Mouse (Mus musculus): Measurements from ENCODE around the gene Ptcd2. TPM values are rescaled to one million over a fixed set of nuclear protein-coding genes. Genes with fewer than 3 reads are reported as not detected.
"Not testable (repeated sequence)": the region's sequence is repeated elsewhere in the genome, so short reads cannot be mapped to it uniquely, and the experiment has no call there.

The Ptcd2 gene
- total and polyA plus RNA-seq, 3 experiments: 32.4 to 58.8 (median 34.7) TPM

GRCm38 (mm10) chr13:99337510-99337909 is 7.0 kb downstream of the Ptcd2 start:
- Histone ChIP-seq H3K9me3 (replicated peaks) (no peaks in the 10 kb centered on the region), H3K36me3 (replicated peaks) (peaks cover 93% of the 10 kb centered on the region), H3K4me1 (ENCODE audit: insufficient read depth, low read depth, low read length) (peaks cover 4% of the 10 kb centered on the region; the same call in 1 of the 2 replicates), H3K27me3 (ENCODE audit: insufficient read depth, low read length) (no peaks in the 10 kb centered on the region), H3K4me3 (ENCODE audit: low read depth, low read length) (no peak overlapping the region)
- TF ChIP-seq CTCF (IDR thresholded peaks at IDR 0.05; ENCODE audit: low read depth, low read length) (no peak), GATA2 (IDR thresholded peaks at IDR 0.05; ENCODE audit: borderline replicate concordance, low read depth, low read length) (no peak), POLR2AphosphoS5 (IDR thresholded peaks at IDR 0.05; ENCODE audit: insufficient replicate concordance, low read depth, low read length) (no peak), GATA1 (IDR thresholded peaks at IDR 0.05; ENCODE audit: borderline replicate concordance, low read length) (no peak), TAL1 (conservative IDR thresholded peaks at IDR 0.05; ENCODE audit: low read depth, low read length) (no peak)
- ATAC-seq (ENCODE audit: extremely low read depth, insufficient number of reproducible peaks, low FRiP score, poor library complexity, severe bottlenecking) (no peak), DNase-seq (ENCODE audit: low spot score) (no peak)

- TF ChIP-seq TAL1 (conservative IDR thresholded peaks at IDR 0.05; ENCODE audit: low read depth, low read length) (no peak), CTCF (IDR thresholded peaks at IDR 0.05; ENCODE audit: low read depth, low read length) (no peak), GATA2 (IDR thresholded peaks at IDR 0.05; ENCODE audit: borderline replicate concordance, low read depth, low read length) (no peak), POLR2AphosphoS5 (IDR thresholded peaks at IDR 0.05; ENCODE audit: insufficient replicate concordance, low read depth, low read length) (no peak), GATA1 (IDR thresholded peaks at IDR 0.05; ENCODE audit: borderline replicate concordance, low read length) (no peak)
- Histone ChIP-seq H3K27me3 (ENCODE audit: insufficient read depth, low read length) (no peaks in the 10 kb centered on the region), H3K4me1 (ENCODE audit: insufficient read depth, low read depth, low read length) (no peaks in the 10 kb centered on the region), H3K9me3 (replicated peaks) (no peaks in the 10 kb centered on the region), H3K36me3 (replicated peaks) (peaks cover 90% of the 10 kb centered on the region), H3K4me3 (ENCODE audit: low read depth, low read length) (no peak overlapping the region)
- ATAC-seq (ENCODE audit: extremely low read depth, insufficient number of reproducible peaks, low FRiP score, poor library complexity, severe bottlenecking) (no peak), DNase-seq (ENCODE audit: low spot score) (no peak)
Observed at GRCm38 (mm10) chr13:99331255-99331654, 13.2 kb downstream of the Ptcd2 start.

- H3K27me3 ChIP-seq (ENCODE audit: insufficient read depth, low read length); H3K9me3 ChIP-seq (replicated peaks); H3K4me3 ChIP-seq (ENCODE audit: low read depth, low read length); H3K4me1 ChIP-seq (ENCODE audit: insufficient read depth, low read depth, low read length); ATAC-seq (ENCODE audit: extremely low read depth, insufficient number of reproducible peaks, low FRiP score, poor library complexity, severe bottlenecking); DNase-seq (ENCODE audit: low spot score): not testable (repeated sequence)
- peaks cover 95% of the 10 kb centered on the region for H3K36me3 ChIP-seq (replicated peaks)
Observed at GRCm38 (mm10) chr13:99324337-99324685, 20.2 kb downstream of the Ptcd2 start.

- ATAC-seq (ENCODE audit: extremely low read depth, insufficient number of reproducible peaks, low FRiP score, poor library complexity, severe bottlenecking) (no peak), DNase-seq (ENCODE audit: low spot score) (no peak)
- Histone ChIP-seq H3K4me1 (ENCODE audit: insufficient read depth, low read depth, low read length) (no peaks in the 10 kb centered on the region), H3K36me3 (replicated peaks) (peaks cover 94% of the 10 kb centered on the region), H3K27me3 (ENCODE audit: insufficient read depth, low read length) (no peaks in the 10 kb centered on the region), H3K4me3 (ENCODE audit: low read depth, low read length) (no peak overlapping the region), H3K9me3 (replicated peaks) (no peaks in the 10 kb centered on the region)
- TF ChIP-seq POLR2AphosphoS5 (IDR thresholded peaks at IDR 0.05; ENCODE audit: insufficient replicate concordance, low read depth, low read length) (no peak), TAL1 (conservative IDR thresholded peaks at IDR 0.05; ENCODE audit: low read depth, low read length) (no peak), GATA2 (IDR thresholded peaks at IDR 0.05; ENCODE audit: borderline replicate concordance, low read depth, low read length) (no peak), CTCF (IDR thresholded peaks at IDR 0.05; ENCODE audit: low read depth, low read length) (no peak), GATA1 (IDR thresholded peaks at IDR 0.05; ENCODE audit: borderline replicate concordance, low read length) (no peak)
Observed at GRCm38 (mm10) chr13:99323632-99324336, 20.7 kb downstream of the Ptcd2 start.

- ATAC-seq (ENCODE audit: extremely low read depth, insufficient number of reproducible peaks, low FRiP score, poor library complexity, severe bottlenecking); DNase-seq (ENCODE audit: low spot score); H3K27me3 ChIP-seq (ENCODE audit: insufficient read depth, low read length); H3K9me3 ChIP-seq (replicated peaks); H3K4me3 ChIP-seq (ENCODE audit: low read depth, low read length); H3K4me1 ChIP-seq (ENCODE audit: insufficient read depth, low read depth, low read length): not testable (repeated sequence)
- H3K36me3 ChIP-seq (replicated peaks): peaks cover 91% of the 10 kb centered on the region
Observed at GRCm38 (mm10) chr13:99322915-99323314, 21.6 kb downstream of the Ptcd2 start.

- Histone ChIP-seq H3K36me3 (replicated peaks) (peaks cover 67% of the 10 kb centered on the region), H3K9me3 (replicated peaks) (no peaks in the 10 kb centered on the region)
- ATAC-seq (ENCODE audit: extremely low read depth, insufficient number of reproducible peaks, low FRiP score, poor library complexity, severe bottlenecking): no peak
Observed at GRCm38 (mm10) chr13:99320453-99320852, 24.1 kb downstream of the Ptcd2 start.

GRCm38 (mm10) chr13:99317058-99317457 is 27.4 kb downstream of the Ptcd2 start:
- Histone ChIP-seq H3K4me3 (ENCODE audit: low read depth, low read length) (no peak overlapping the region), H3K9me3 (replicated peaks) (no peaks in the 10 kb centered on the region), H3K27me3 (ENCODE audit: insufficient read depth, low read length) (peaks cover 19% of the 10 kb centered on the region), H3K36me3 (replicated peaks) (peaks cover 37% of the 10 kb centered on the region), H3K4me1 (ENCODE audit: insufficient read depth, low read depth, low read length) (no peaks in the 10 kb centered on the region)
- TF ChIP-seq GATA2 (IDR thresholded peaks at IDR 0.05; ENCODE audit: borderline replicate concordance, low read depth, low read length) (no peak), TAL1 (conservative IDR thresholded peaks at IDR 0.05; ENCODE audit: low read depth, low read length) (no peak), POLR2AphosphoS5 (IDR thresholded peaks at IDR 0.05; ENCODE audit: insufficient replicate concordance, low read depth, low read length) (no peak), GATA1 (IDR thresholded peaks at IDR 0.05; ENCODE audit: borderline replicate concordance, low read length) (no peak), CTCF (IDR thresholded peaks at IDR 0.05; ENCODE audit: low read depth, low read length) (no peak)
- DNase-seq (ENCODE audit: low spot score) (no peak), ATAC-seq (ENCODE audit: extremely low read depth, insufficient number of reproducible peaks, low FRiP score, poor library complexity, severe bottlenecking) (no peak)

More at GRCm38 (mm10) chr13:99320453-99320852, 24.1 kb downstream of the Ptcd2 start:
- no peak for DNase-seq (ENCODE audit: low spot score)
- TF ChIP-seq GATA1 (IDR thresholded peaks at IDR 0.05; ENCODE audit: borderline replicate concordance, low read length) (no peak), CTCF (IDR thresholded peaks at IDR 0.05; ENCODE audit: low read depth, low read length) (no peak)
- Histone ChIP-seq H3K27me3 (ENCODE audit: insufficient read depth, low read length) (0 out of 2 replicates have a peak, but pooled peaks cover 4% of the 10 kb centered on the region), H3K4me1 (ENCODE audit: insufficient read depth, low read depth, low read length) (no peaks in the 10 kb centered on the region), H3K4me3 (ENCODE audit: low read depth, low read length) (no peak overlapping the region)

All from G1E (cell line).